Mouse (Mus musculus): ENCODE measurements around the gene Ripply2. TPM values are rescaled to one million over a fixed set of nuclear protein-coding genes. Genes with fewer than 3 reads are reported as not detected.

Gene Ripply2
- polyA plus RNA-seq, 1 experiment from 2014 or later, result 0.90 TPM

GRCm38 (mm10) chr9:87032196-87032595 is 16.9 kb downstream of the Ripply2 start:
- Histone ChIP-seq H3K4me1 (0 out of 2 replicates have a peak, but pooled peaks cover 5% of the 10 kb centered on the region), H3K9ac (no peak overlapping the region), H3K9me3 (no peaks in the 10 kb centered on the region), H3K36me3 (peaks cover 27% of the 10 kb centered on the region), H3K4me2 (no peak overlapping the region), H3K4me3 (no peak overlapping the region), H3K27me3 (replicated peaks) (no peaks in the 10 kb centered on the region), H3K27ac (replicated peaks) (no peak overlapping the region)
- no peak for ATAC-seq (ENCODE audit: extremely low read depth, insufficient number of reproducible peaks, low FRiP score, low TSS enrichment)
- 77% methylated on average over 4 of the region's 4 CpGs for WGBS

- WGBS, result 72% methylated on average over 2 of the region's 2 CpGs
- Histone ChIP-seq H3K4me3 (no peak overlapping the region), H3K4me1 (0 out of 2 replicates have a peak, but pooled peaks cover 5% of the 10 kb centered on the region), H3K27ac (replicated peaks) (no peak overlapping the region), H3K4me2 (no peak overlapping the region), H3K36me3 (peaks cover 26% of the 10 kb centered on the region), H3K27me3 (replicated peaks) (no peaks in the 10 kb centered on the region), H3K9me3 (no peaks in the 10 kb centered on the region), H3K9ac (no peak overlapping the region)
- ATAC-seq (ENCODE audit: extremely low read depth, insufficient number of reproducible peaks, low FRiP score, low TSS enrichment), result no peak
Observed at GRCm38 (mm10) chr9:87034831-87035580, 19.7 kb downstream of the Ripply2 start.

GRCm38 (mm10) chr9:87049425-87049824 is 34.1 kb downstream of the Ripply2 start:
- peaks cover 38% of the 10 kb centered on the region for H3K36me3 ChIP-seq
- no peak overlapping the region for H3K4me3 ChIP-seq
- H3K9ac ChIP-seq, result no peak overlapping the region
- H3K4me1 ChIP-seq, result peaks cover 7% of the 10 kb centered on the region; the same call in 1 of the 2 replicates
- peaks cover 2% of the 10 kb centered on the region; the same call in 1 of the 2 replicates for H3K9me3 ChIP-seq
- no peak overlapping the region for H3K4me2 ChIP-seq
- no peak for ATAC-seq (ENCODE audit: extremely low read depth, insufficient number of reproducible peaks, low FRiP score, low TSS enrichment)
- WGBS, result 80% methylated on average over 4 of the region's 4 CpGs
- no peak overlapping the region for H3K27ac ChIP-seq (replicated peaks)
- H3K27me3 ChIP-seq (replicated peaks), result no peaks in the 10 kb centered on the region

- Histone ChIP-seq H3K4me3 (no peak overlapping the region), H3K27ac (replicated peaks) (no peak overlapping the region), H3K9ac (no peak overlapping the region), H3K9me3 (no peaks in the 10 kb centered on the region), H3K4me1 (no peaks in the 10 kb centered on the region), H3K4me2 (no peak overlapping the region), H3K36me3 (peaks cover 55% of the 10 kb centered on the region), H3K27me3 (replicated peaks) (no peaks in the 10 kb centered on the region)
- WGBS, result 85% methylated on average over 11 of the region's 11 CpGs
- ATAC-seq (ENCODE audit: extremely low read depth, insufficient number of reproducible peaks, low FRiP score, low TSS enrichment), result no peak
Observed at GRCm38 (mm10) chr9:87055547-87056235, 40.4 kb downstream of the Ripply2 start.

GRCm38 (mm10) chr9:87062337-87062736 is 47.0 kb downstream of the Ripply2 start:
- H3K36me3 ChIP-seq, result peaks cover 77% of the 10 kb centered on the region
- WGBS, result 76% methylated on average over 5 of the region's 5 CpGs
- no peaks in the 10 kb centered on the region for H3K9me3 ChIP-seq
- H3K27ac ChIP-seq (replicated peaks), result no peak overlapping the region
- H3K4me1 ChIP-seq, result no peaks in the 10 kb centered on the region
- no peak for ATAC-seq (ENCODE audit: extremely low read depth, insufficient number of reproducible peaks, low FRiP score, low TSS enrichment)
- H3K9ac ChIP-seq, result no peak overlapping the region
- no peak overlapping the region for H3K4me2 ChIP-seq
- H3K27me3 ChIP-seq (replicated peaks), result no peaks in the 10 kb centered on the region
- no peak overlapping the region for H3K4me3 ChIP-seq

GRCm38 (mm10) chr9:87068160-87068559 is 52.8 kb downstream of the Ripply2 start:
- 0 out of 2 replicates have a peak, but pooled peaks cover 3% of the 10 kb centered on the region for H3K9me3 ChIP-seq
- H3K4me2 ChIP-seq, result no peak overlapping the region
- no peak for ATAC-seq (ENCODE audit: extremely low read depth, insufficient number of reproducible peaks, low FRiP score, low TSS enrichment)
- H3K4me1 ChIP-seq, result no peaks in the 10 kb centered on the region
- no peak overlapping the region for H3K9ac ChIP-seq
- WGBS, result 86% methylated on average over 1 of the region's 1 CpGs
- H3K4me3 ChIP-seq, result no peak overlapping the region
- H3K27ac ChIP-seq (replicated peaks), result no peak overlapping the region
- no peaks in the 10 kb centered on the region for H3K27me3 ChIP-seq (replicated peaks)
- peaks cover 58% of the 10 kb centered on the region for H3K36me3 ChIP-seq

Other genes with a start within 250 kb of the Ripply2 start
- gene Snap91, start 134.9 kb upstream of the Ripply2 start, polyA plus RNA-seq (2015; fragmentation: Nextera tagmentation; extraction: Ambion mirVana), result 75.7 and 79.1 TPM in 2 replicates
- gene Cyb5r4, start 6.5 kb downstream of the Ripply2 start, polyA plus RNA-seq (2015; fragmentation: Nextera tagmentation; extraction: Ambion mirVana), result 46.6 and 47.3 TPM in 2 replicates
- gene Mrap2, start 128.8 kb downstream of the Ripply2 start, polyA plus RNA-seq (2015; fragmentation: Nextera tagmentation; extraction: Ambion mirVana), result not detected in 2 replicates
- 3.6 and 3.7 TPM in 2 replicates for gene Cep162, start 240.0 kb downstream of the Ripply2 start, polyA plus RNA-seq (2015; fragmentation: Nextera tagmentation; extraction: Ambion mirVana)

Measured in heart, embryonic 13.5 days (tissue).